Mouse (Mus musculus) gonadal fat pad, adult 2 months (tissue): ENCODE measurements at regions not wholly inside any gene's neighbourhood (a gene's known extent, or its start where the extent isn't known, plus 50 kb on each side); places are given as distances from the start of the nearest gene placed in this dataset.

Source experiments
- DNase-seq: peaks from one replicate; pipeline ENCODE4 v3.0.0-alpha.2; 2012; ENCODE audit warnings: low read depth

DNA sequence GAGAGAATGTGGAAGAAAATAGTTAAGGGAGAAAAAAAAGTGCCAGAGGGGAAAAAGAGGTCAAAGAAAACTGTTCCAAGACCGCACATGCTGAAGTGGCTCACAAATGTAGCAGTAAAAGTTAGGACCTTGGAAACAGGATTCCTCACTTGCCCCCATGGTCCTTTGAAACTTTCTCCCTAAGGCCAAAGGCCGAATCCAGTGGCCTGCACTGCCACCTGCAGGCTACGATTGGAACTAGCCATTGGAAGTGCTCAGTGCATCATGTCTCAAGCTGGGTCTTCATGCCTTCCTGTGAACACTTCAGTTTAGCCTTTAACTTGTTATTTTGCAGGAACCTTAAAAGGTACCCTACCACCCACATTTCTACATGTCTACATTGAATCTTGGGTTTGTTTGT, 56.3 kb upstream of the Mctp2 start:
- no peak for DNase-seq

DNA sequence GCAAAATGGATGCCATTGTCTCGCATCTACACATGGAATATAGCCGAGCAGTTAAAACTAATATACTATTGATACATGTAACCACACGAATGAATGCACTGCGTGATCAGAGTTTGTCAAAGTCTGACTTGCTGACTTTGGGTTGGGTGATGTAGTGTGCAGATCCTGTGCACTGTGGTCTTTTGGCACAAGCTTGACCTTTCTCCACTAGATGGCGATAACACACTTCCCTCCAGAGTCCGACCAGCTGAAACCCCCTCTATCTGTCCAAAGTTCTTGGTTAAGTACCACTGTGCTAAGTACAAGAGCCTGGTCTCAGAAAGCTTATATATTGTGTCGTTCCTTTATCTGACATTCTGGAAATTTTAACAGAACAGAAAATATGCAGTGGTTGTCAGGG, 84.9 kb upstream of the Mctp2 start:
- no peak for DNase-seq

- DNase-seq = no peak
Measured at GRCm38 (mm10) chr7:72400056-72400455, 93.6 kb upstream of the Mctp2 start.

DNA sequence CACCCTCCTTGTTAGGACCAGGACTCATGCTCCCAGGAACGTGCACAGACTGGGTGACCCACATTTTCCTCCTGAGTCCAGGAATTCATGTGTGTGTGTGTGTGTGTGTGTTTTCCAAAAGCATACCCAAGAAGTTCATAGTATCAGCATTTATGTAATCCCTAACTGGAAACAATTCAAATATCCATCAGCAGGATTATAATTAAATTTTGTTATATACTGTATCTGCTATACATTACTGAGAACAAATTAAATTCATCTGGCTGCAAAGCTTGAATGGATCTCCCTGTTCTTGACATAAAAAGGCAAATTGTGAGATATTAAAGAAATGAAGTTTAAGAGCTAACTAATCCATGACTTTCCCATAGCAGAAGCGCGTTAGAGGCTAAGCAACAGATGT, 99.7 kb upstream of the Mctp2 start:
- no peak for DNase-seq

GRCm38 (mm10) chr7:72408409-72408986, 102.1 kb upstream of the Mctp2 start:
- no peak for DNase-seq

DNA sequence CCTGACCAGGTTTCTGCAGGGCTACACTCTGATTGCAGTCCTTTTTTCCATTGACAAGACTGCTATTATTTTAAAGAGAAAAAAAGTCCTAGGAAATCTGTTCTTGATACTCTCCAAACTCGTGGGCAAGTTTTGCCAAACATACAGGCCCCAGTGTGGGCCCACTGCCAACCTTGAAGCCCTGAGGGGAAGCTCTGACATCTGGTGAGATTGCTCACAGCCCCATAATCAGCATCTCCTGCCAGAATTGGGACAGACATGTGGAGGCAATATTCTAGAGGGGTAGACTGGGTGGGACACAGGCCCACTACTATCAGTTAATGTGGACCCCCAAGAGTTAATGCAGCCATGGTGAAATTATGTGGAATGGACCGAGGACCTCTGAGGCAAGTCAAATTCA, 132.1 kb upstream of the Mctp2 start:
- no peak for DNase-seq

GRCm38 (mm10) chr7:72442001-72442400, 135.6 kb upstream of the Mctp2 start:
- no peak for DNase-seq

GRCm38 (mm10) chr7:72444016-72444415, 137.6 kb upstream of the Mctp2 start:
- DNase-seq = no peak

DNA sequence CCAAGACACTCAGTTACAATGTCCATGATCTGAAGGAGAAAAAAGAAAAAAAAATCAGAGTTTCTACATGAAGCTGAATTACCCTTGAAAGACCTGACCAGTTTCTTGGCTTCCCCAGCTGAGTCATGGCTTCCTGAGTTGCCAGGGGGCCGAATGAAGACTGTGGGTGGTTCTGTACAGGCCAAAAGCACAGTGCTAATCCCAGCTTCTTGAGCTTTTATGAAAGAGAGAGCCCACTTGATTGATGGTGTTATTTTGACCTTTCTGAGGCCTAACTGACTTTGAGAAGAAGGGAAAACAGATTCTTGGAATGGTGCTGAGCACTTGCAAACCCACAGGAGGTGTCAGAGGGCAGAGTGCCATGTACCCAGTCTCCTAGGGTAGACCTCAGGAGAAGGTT, 138.4 kb upstream of the Mctp2 start:
- DNase-seq = peak; percentile 87

DNA sequence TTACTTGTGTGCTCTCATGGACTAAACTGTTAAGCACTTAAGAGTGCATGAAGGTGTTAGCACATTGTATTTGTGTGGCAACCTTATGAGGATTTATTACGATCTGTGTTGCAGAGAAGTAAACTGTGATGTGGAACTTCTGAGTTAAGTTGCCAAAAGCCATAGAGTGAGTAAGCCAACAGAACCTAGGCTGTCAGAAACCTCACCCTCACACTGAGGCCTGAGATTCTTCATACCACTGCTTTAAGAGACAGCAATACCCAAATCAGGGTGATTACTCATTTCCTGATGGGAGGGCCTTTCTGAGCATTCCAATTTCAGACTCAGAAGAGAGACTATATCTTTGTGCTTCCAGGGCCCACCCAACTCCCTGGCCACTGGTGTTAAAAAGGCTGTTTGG, 140.5 kb upstream of the Mctp2 start:
- no peak for DNase-seq

DNA sequence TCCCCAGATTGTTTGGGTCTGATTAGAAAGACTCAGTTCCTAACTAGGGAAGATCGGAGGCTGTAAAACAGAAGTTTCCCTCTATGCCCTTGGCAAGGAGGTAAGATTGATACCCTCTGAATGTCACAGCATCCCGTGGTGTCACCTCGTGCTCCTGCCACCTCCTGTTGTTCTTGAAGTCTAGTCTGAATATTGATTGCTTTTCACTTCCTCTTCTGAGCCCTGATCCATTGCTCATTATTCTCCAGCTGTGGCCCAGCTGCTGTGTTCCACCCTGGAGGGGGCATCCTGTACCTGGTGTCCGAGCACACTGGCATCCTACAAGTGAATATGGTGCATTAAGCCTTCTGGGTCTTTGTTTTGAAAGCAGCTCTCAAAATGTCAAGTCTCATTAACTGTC, 156.6 kb upstream of the Mctp2 start:
- DNase-seq = no peak

DNA sequence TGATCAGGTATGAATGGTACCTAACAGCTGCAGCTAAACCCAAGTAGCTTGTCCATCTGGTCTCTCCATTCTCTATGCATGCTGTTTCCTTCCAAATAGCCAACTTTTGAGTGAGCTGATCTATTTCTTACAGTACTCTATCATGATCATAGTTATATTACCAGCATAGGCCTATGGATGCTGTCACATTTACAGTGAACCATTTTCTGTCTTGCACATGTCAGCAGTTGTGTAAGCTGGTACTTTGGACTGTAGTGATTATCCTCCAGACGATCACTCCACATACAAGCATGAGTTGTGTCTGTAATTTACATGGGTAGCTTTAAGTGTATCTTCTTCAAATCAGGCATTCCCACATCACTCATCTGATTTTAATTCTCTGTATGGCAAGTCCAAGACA, 158.2 kb upstream of the Mctp2 start:
- no peak for DNase-seq

DNA sequence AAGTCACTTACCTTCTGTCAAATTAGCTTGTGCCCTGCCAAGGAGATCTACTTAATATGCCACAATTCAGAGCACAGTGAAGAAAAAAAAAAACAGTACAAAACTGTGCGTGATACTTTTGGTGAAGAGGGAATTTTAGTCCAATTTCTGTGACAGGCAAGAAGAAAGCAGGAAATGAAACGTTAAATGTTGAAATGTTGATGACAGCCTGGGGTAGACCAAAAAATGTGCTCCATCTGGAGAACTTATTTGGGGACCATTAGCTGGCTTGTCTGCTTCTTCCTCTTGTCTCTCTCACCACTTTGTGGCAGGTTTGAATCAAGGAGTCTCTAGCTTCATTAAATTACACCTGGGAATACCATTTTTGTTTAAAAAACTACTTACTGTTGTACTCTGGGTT, 163.3 kb upstream of the Mctp2 start:
- DNase-seq = no peak

GRCm38 (mm10) chr7:72474751-72475150, 168.3 kb upstream of the Mctp2 start:
- no peak for DNase-seq

- DNase-seq = no peak
Measured at GRCm38 (mm10) chr7:72478936-72479335, 172.5 kb upstream of the Mctp2 start.

- peak; percentile 70 for DNase-seq
Measured at GRCm38 (mm10) chr7:72481275-72481674, 174.9 kb upstream of the Mctp2 start.

DNA sequence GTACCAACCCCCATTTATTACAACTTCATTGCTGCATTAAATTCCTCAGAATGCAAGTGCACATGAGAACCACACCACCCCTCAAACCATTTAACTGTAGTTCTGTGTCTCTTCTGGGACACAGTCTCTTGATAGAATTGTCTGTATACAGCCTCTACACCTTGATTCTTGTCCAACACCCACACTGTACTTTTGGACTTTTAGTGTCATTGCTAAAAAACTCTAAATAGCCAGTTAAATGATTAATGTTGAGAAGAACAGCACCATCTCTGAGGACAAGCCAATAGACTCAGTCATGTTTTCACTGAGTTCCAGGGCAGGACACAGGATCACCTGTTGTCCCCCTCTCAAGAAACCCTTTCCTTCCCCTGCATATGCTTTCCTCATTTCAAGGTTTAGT, 183.8 kb upstream of the Mctp2 start:
- DNase-seq = no peak

- DNase-seq = no peak
Measured at GRCm38 (mm10) chr7:72493292-72493691, 186.9 kb upstream of the Mctp2 start.

GRCm38 (mm10) chr7:72496933-72497631, 190.7 kb upstream of the Mctp2 start:
- peak; percentile 100 for DNase-seq

DNA sequence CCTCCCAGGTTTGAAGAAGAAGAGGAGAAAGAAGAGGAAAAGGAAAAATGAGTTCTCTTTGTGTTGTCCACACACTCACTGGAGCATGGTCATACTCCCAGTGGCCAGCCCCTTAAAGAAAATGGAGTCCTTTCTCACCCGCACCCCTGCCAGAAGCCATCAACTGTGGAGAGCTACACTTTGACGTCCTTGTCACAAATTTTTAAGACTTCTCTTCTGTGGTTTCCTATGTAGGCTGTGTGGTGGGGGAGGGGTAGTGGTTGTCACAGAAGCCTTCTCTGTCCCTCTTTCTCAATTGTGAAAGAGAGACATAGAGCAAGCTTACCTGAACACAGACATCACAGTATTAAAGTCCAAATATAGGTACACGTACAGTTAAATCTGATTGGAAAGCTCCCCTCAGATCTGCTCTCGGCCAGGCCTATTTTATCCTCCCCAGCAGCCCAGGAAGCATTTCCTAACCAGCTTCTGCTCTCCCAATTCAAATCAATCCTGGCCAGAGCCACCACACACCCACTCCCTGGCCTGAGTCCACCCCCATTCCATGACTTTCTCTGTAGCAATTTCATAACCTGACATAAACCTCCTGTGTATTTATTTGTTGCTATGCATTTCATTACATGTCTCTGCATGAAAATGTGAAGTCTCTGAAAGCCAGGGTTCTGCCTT, 192.3 kb upstream of the Mctp2 start:
- DNase-seq = peak; percentile 98

- DNase-seq = no peak
Measured at GRCm38 (mm10) chr7:72499788-72500187, 193.4 kb upstream of the Mctp2 start.

DNA sequence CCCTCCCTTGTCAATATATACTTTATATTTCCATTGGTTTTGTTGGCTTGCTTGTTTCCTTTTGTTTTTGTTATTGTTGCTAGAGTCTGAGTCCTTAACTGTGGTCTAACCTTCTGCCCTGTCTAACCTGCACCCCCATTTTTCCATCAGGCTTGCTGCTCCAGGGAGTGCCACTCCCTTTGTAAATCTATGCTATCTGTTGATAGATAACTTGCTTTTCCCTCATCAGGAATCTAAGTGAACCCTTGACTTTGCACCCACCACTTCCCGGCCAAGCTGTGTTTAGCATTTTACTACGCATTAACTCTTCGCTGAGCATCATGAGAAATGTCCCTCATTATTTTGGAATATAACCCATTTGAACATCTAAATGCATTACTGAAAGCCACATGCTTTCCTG, 193.8 kb upstream of the Mctp2 start:
- no peak for DNase-seq

- no peak for DNase-seq
Measured at GRCm38 (mm10) chr7:72500996-72501395, 194.6 kb upstream of the Mctp2 start.
